Mouse (Mus musculus) liver, embryonic 14.5 days (tissue): ENCODE measurements around the gene Tsr3.
A peak's percentile ranks its signal among the peaks of the same experiment; 100 is the strongest.

Source experiments
- CTCF ChIP-seq: IDR thresholded peaks from 2 replicates; pipeline ENCODE4 v1.5.1; 2016; ENCODE audit warnings: antibody characterized with exemption, low read depth, control low read depth
- EP300 ChIP-seq: IDR thresholded peaks from 2 replicates; pipeline ENCODE4 v1.6.1; 2016; ENCODE audit warnings: antibody characterized with exemption, low read depth

DNA sequence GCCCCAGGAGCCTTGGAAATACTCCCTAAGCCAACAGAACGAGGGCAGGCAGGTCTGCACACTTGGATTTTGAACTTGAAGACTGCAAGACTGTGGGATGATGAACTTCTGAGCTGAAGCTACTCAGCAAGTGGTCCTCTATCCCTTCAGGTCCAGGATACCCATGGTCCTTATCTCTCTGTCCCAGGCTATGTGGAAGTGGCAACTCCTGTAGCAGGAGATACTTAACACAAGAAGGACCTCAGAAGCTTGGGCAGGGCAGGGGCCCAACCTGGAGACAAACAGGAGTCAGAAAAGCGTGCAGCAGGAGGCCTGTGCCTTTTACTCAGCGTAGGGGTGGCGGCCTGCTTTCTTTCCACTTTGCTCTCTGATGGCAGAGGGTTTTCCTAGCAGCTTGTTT is 14.3 kb upstream of the Tsr3 start:
- no peak for TF ChIP-seq CTCF
- TF ChIP-seq EP300: peak; percentile 84
